Mouse (Mus musculus): ENCODE results near the gene Podxl. TPM values are rescaled to one million over a fixed set of nuclear protein-coding genes. Genes with fewer than 3 reads are reported as not detected.
"Not testable (repeated sequence)": the region's sequence is repeated elsewhere in the genome, so short reads cannot be mapped to it uniquely, and the experiment has no call there.

The Podxl gene
- total RNA-seq, 1 experiment from 2014 or later = 2.5 TPM

DNA sequence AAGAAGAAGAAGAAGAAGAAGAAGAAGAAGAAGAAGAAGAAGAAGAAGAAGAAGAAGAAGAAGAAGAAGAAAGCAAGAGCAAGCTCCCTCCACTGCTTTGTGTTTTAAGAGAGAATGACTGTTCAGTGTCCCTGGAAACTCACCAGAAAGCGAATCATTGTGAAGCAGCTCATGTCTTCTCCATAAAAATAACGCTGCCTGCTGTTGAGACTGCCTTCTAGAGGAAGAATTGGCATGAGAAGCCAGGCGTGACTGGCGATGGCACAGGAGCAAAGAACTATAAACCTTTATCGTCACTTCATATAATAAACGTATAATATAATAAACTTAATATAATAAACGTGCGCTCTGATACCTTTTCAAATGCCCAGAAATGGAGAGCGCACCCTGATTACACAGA, 12.4 kb upstream of the Podxl start:
- ATAC-seq (replicated peaks in 1 of 2; ENCODE audit: insufficient read depth in 1 of 2, low FRiP score in 2 of 2, low TSS enrichment in 1 of 2, low read depth in 1 of 2, poor library complexity in 2 of 2, severe bottlenecking in 2 of 2) = no peak

- ATAC-seq (replicated peaks in 1 of 2; ENCODE audit: insufficient read depth in 1 of 2, low FRiP score in 2 of 2, low TSS enrichment in 1 of 2, low read depth in 1 of 2, poor library complexity in 2 of 2, severe bottlenecking in 2 of 2) = no peak
These were observed 11.3 kb upstream of the Podxl start for GRCm38 (mm10) chr6:31575063-31575462.

- ATAC-seq (replicated peaks in 1 of 2; ENCODE audit: insufficient read depth in 1 of 2, low FRiP score in 2 of 2, low TSS enrichment in 1 of 2, low read depth in 1 of 2, poor library complexity in 2 of 2, severe bottlenecking in 2 of 2) = no peak
These were observed 7.7 kb upstream of the Podxl start for GRCm38 (mm10) chr6:31571459-31571858.

DNA sequence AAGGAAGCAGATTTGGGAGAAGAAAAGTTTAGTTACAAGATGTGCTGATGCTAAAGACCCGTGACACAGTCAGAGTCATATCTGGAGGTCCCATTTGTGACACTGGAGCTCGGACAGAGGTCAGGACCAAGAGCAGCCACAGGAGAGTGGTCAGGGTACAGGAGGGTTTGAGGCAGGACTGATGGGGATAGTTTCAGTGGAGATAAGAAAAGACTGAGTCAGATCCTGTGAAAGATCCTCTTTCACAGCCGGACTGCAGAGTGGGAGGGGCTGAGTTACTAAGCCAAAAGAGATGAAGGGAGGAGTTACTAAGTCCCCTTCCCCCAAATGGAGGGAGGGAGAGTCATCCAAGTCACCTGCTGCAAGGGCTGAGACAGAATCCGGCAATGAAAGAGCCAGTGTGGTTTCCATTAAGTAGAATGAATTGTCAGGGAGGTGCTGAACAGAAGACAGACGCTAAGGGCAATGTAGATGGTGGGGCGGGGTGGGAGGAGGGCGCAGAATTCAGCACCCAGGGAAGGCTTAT, 4.4 kb upstream of the Podxl start:
- ATAC-seq (replicated peaks in 1 of 2; ENCODE audit: insufficient read depth in 1 of 2, low FRiP score in 2 of 2, low TSS enrichment in 1 of 2, low read depth in 1 of 2, poor library complexity in 2 of 2, severe bottlenecking in 2 of 2) = 0 out of 4 replicates have a peak, but pooled peaks of 1 of the 2 experiments have one; percentile 23

GRCm38 (mm10) chr6:31567200-31567599, 3.4 kb upstream of the Podxl start:
- no peak for ATAC-seq (replicated peaks in 1 of 2; ENCODE audit: insufficient read depth in 1 of 2, low FRiP score in 2 of 2, low TSS enrichment in 1 of 2, low read depth in 1 of 2, poor library complexity in 2 of 2, severe bottlenecking in 2 of 2)

DNA sequence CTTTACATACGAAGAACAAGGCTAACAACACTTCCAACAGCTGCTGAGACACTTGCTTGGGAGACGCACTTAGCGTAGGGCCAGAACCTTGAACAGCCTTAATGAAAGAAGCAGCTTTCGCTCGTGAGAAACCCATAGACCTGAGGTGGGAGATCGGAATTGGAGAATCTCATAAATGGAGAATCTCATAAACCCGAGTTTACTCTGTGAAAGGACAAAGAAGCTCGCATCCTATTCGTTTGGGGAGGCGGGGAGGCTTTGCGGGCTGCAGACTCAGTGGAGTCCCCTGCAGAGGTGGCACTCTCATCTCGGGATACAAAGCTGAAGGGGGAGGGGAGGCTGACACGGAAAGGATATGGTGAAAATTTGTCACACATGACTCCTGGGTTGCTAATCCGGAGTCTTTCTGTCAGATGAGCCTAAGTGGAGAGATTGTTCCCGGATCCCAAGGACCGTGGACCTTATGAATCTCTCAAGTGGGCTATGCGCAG, 1.2 kb upstream of the Podxl start:
- ATAC-seq (replicated peaks in 1 of 2; ENCODE audit: insufficient read depth in 1 of 2, low FRiP score in 2 of 2, low TSS enrichment in 1 of 2, low read depth in 1 of 2, poor library complexity in 2 of 2, severe bottlenecking in 2 of 2) = no peak

- no peak for ATAC-seq (replicated peaks in 1 of 2; ENCODE audit: insufficient read depth in 1 of 2, low FRiP score in 2 of 2, low TSS enrichment in 1 of 2, low read depth in 1 of 2, poor library complexity in 2 of 2, severe bottlenecking in 2 of 2)
These were observed 376 bp upstream of the Podxl start for GRCm38 (mm10) chr6:31564182-31564531.

DNA sequence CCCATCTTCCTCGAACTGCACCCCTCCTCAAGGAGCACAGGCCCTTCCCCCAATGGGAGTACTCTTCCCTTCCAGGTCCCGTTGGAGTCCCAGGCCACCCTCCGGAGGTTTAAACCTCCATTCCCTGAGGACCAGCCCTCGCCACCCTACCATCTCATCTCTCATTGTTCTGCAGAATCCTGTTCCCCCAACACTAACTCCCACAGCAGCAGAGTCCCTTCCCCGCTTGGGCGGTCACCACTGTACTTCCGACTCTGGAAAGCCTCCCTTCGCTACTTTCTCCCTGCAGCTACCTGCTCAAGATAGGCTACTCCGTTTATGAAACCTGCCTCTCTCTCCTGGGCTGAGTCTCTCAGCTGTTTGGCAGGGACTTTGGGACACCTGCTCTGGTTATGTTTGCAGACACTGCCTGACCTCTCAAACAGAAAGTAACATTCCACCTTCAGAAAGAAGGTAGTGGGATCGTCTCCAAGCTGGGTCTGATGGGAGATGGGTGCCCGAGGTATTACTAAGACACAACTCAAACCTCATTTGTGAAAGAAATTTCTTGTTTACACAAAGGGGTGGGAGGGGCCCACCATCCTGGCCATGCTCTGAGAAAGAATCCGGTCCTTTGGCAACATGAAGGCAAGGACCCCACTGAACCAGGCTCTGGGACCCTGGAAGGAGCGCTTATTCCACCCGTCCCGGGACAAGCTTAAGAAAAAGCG, 1.3 kb downstream of the Podxl start:
- no peak for ATAC-seq (replicated peaks in 1 of 2; ENCODE audit: insufficient read depth in 1 of 2, low FRiP score in 2 of 2, low TSS enrichment in 1 of 2, low read depth in 1 of 2, poor library complexity in 2 of 2, severe bottlenecking in 2 of 2)

GRCm38 (mm10) chr6:31561948-31562347, 1.8 kb downstream of the Podxl start:
- not testable (repeated sequence) for ATAC-seq (replicated peaks in 1 of 2; ENCODE audit: insufficient read depth in 1 of 2, low FRiP score in 2 of 2, low TSS enrichment in 1 of 2, low read depth in 1 of 2, poor library complexity in 2 of 2, severe bottlenecking in 2 of 2)

DNA sequence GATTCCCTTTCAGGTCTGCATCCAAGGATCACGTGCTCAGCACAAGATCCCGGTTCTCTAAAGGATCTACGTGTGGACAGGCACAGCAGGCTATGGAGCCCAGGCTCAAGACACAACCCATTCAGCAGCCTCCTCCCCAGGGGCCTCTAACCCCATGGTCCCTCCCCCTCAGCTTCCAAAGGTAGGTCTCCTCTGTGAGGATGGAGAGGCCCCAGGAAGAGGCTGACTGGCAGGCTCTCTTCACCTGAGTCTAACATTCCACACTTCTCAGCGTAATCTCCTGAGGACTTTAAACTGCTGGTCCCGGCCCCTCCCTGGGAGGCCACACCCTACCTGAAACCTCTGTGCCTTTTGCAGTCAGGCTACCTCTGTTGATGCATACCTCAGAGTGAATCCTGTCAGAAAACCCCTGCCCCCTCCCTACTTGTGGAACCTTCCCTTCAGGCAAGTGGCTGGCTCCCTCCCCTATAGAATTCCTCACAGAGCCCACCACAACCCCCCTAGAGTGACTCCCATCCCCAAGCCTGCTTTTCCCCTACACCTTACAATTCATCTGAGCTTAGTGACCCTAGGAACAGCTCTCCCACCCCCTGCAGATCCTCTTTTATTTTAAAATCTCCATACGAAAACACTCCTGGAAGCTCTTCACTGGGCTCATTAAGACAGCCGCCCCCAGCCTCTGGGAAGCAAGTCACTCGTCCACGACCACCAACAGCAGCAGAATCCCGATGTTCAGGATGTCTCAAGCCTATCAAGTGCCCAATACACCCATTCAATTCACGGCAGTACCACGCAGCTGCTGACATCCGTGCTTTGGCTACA, 3.4 kb downstream of the Podxl start:
- no peak for ATAC-seq (replicated peaks in 1 of 2; ENCODE audit: insufficient read depth in 1 of 2, low FRiP score in 2 of 2, low TSS enrichment in 1 of 2, low read depth in 1 of 2, poor library complexity in 2 of 2, severe bottlenecking in 2 of 2)

GRCm38 (mm10) chr6:31556460-31557100, 7.2 kb downstream of the Podxl start:
- ATAC-seq (replicated peaks in 1 of 2; ENCODE audit: insufficient read depth in 1 of 2, low FRiP score in 2 of 2, low TSS enrichment in 1 of 2, low read depth in 1 of 2, poor library complexity in 2 of 2, severe bottlenecking in 2 of 2) = no peak

GRCm38 (mm10) chr6:31550876-31551532, 12.8 kb downstream of the Podxl start:
- ATAC-seq (replicated peaks in 1 of 2; ENCODE audit: insufficient read depth in 1 of 2, low FRiP score in 2 of 2, low TSS enrichment in 1 of 2, low read depth in 1 of 2, poor library complexity in 2 of 2, severe bottlenecking in 2 of 2) = no peak

- no peak for ATAC-seq (replicated peaks in 1 of 2; ENCODE audit: insufficient read depth in 1 of 2, low FRiP score in 2 of 2, low TSS enrichment in 1 of 2, low read depth in 1 of 2, poor library complexity in 2 of 2, severe bottlenecking in 2 of 2)
These were observed 14.3 kb downstream of the Podxl start for GRCm38 (mm10) chr6:31549361-31550051.

GRCm38 (mm10) chr6:31544318-31544717, 19.5 kb downstream of the Podxl start:
- ATAC-seq (replicated peaks in 1 of 2; ENCODE audit: insufficient read depth in 1 of 2, low FRiP score in 2 of 2, low TSS enrichment in 1 of 2, low read depth in 1 of 2, poor library complexity in 2 of 2, severe bottlenecking in 2 of 2) = no peak

- no peak for ATAC-seq (replicated peaks in 1 of 2; ENCODE audit: insufficient read depth in 1 of 2, low FRiP score in 2 of 2, low TSS enrichment in 1 of 2, low read depth in 1 of 2, poor library complexity in 2 of 2, severe bottlenecking in 2 of 2)
These were observed 23.8 kb downstream of the Podxl start for GRCm38 (mm10) chr6:31540018-31540417.

GRCm38 (mm10) chr6:31538112-31538511, 25.7 kb downstream of the Podxl start:
- no peak for ATAC-seq (replicated peaks in 1 of 2; ENCODE audit: insufficient read depth in 1 of 2, low FRiP score in 2 of 2, low TSS enrichment in 1 of 2, low read depth in 1 of 2, poor library complexity in 2 of 2, severe bottlenecking in 2 of 2)

DNA sequence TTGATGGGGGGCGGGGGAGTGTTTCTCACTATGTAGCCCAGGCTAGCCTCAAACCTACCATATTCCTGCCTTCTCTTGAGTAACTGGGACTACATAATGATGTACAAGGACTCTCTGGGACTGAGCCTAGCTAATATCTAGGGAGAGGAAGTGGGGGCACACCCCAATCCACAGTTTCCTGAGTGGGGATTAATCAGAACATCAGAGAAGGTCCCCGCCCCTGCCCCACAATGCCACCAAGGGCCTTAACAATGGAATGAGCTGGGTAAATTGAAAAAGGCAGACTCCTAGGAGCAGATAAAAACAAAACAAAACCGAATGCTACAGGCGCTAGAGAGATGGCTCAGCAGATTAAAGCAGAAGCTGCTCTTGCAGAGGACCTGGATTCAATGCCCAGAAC, 26.6 kb downstream of the Podxl start:
- no peak for ATAC-seq (replicated peaks in 1 of 2; ENCODE audit: insufficient read depth in 1 of 2, low FRiP score in 2 of 2, low TSS enrichment in 1 of 2, low read depth in 1 of 2, poor library complexity in 2 of 2, severe bottlenecking in 2 of 2)

Measured in hematopoietic stem cell, adult 5-6 weeks (primary cell).